Mouse (Mus musculus) heart, adult 2 months (tissue): ENCODE data around the gene Gm47995.

ENCODE experiments used
- CTCF ChIP-seq: fragments of 200-600 bp; IDR thresholded peaks from 2 replicates; pipeline ENCODE4 v1.8.1; 2022; ENCODE audit warnings: antibody characterized with exemption, mild to moderate bottlenecking, moderate library complexity
- EP300 ChIP-seq: fragments of 200-500 bp; IDR thresholded peaks from 2 replicates; pipeline ENCODE4 v1.6.1; 2011; ENCODE audit warnings: low read depth, low read length, control low read depth; ENCODE audit not compliant: insufficient read depth
- POLR2A ChIP-seq: fragments of 200-500 bp; IDR thresholded peaks from 2 replicates; pipeline ENCODE4 v1.6.1; 2011; ENCODE audit warnings: mild to moderate bottlenecking, low read depth, low read length, control low read depth; ENCODE audit not compliant: insufficient read depth

GRCm38 (mm10) chr1:151222561-151223267, 24.5 kb downstream of the Gm47995 start:
- TF ChIP-seq POLR2A, result no peak
- TF ChIP-seq CTCF, result no peak
- TF ChIP-seq EP300, result no peak
